Mouse (Mus musculus): ENCODE data around the gene Tekt4.

The Tekt4 gene

GRCm38 (mm10) chr17:25433223-25433616 lies 21.2 kb upstream of the Tekt4 start:
- DNase-seq = no peak

- no peak for DNase-seq
Observed at GRCm38 (mm10) chr17:25433617-25434606, 20.5 kb upstream of the Tekt4 start, which contains the start of gene Cacna1h. Gene Cacna1h (minus strand): TSS chr17:25433783.

- DNase-seq = no peak
Observed at GRCm38 (mm10) chr17:25441417-25441816, 13.0 kb upstream of the Tekt4 start.

DNA sequence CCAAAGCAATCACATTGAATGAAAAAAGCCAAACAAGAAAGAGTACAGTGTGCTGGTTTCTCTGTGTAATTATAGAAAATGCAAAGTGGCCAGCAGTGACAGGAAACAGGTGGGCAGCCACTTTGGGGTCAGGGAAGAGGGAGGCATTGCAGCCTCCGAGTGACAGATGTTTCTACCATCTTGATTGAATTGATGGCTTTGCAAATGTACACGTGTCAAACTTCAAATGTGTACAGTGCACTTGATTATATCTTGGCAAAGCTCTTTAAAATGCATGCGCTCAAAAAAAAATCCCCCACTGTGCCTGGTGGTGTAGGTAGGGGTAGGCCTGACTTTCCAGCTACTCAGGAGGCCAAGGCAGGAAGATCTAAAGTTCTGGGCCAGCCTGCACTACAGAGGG lies 11.5 kb upstream of the Tekt4 start:
- no peak for DNase-seq

GRCm38 (mm10) chr17:25445074-25445473 lies 9.3 kb upstream of the Tekt4 start:
- DNase-seq = no peak

GRCm38 (mm10) chr17:25445841-25446240 lies 8.6 kb upstream of the Tekt4 start:
- no peak for DNase-seq

DNA sequence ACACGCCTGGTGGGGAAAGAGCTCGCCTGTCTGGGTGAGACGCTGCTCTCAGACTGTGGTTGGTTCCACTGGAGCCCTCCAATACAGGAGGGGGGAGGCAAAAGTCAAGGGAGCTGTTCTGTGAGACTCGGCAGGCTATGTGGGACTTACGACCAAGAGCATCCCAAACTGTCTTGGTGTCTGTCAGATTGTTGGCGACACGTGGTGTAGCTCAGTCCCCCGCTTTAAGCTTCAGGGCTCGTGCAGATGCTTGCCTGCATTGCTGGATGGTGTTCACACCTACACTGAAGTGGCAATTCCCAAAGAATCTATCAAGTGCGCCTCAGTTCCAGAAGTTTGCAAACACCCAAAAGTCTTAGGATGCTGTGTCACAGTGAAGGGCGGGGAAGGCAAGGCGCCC lies 6.5 kb upstream of the Tekt4 start:
- no peak for DNase-seq

- DNase-seq = no peak
Observed at GRCm38 (mm10) chr17:25450329-25450728, 4.1 kb upstream of the Tekt4 start.

GRCm38 (mm10) chr17:25452246-25452965 lies 2.0 kb upstream of the Tekt4 start:
- DNase-seq = no peak

GRCm38 (mm10) chr17:25456540-25456939 lies 2.1 kb downstream of the Tekt4 start:
- no peak for DNase-seq

GRCm38 (mm10) chr17:25462236-25462875 lies 7.9 kb downstream of the Tekt4 start:
- DNase-seq = no peak

DNA sequence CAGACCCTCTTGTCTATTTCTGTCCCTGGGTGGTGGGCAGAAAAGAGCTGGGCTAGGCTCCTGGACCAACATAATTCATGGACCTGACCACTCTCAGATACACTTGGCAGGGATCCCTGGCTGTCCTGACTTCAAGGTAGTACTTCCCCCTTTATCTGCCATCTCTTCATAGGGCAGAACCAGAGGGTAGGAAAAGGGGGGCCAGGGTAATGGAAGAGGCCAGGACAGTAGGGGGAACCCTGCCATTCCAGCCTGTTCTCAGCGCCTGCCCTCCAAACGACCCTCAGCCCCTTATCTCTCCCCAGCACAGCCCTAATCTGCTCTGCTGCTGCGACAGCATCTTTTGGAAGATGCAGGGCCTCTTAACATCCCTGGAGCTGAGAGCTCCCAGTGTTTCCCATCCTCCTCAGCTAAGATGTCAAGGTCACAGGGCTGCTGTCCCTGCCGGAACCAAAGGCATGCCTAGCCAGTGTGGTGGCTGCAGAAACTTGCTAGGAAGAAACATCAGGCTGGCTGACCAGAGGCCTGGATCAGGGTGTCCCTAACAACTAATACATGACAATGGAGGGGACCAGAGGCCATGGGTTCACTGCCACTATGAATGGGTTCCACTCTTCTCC lies 9.0 kb downstream of the Tekt4 start:
- DNase-seq = no peak

DNA sequence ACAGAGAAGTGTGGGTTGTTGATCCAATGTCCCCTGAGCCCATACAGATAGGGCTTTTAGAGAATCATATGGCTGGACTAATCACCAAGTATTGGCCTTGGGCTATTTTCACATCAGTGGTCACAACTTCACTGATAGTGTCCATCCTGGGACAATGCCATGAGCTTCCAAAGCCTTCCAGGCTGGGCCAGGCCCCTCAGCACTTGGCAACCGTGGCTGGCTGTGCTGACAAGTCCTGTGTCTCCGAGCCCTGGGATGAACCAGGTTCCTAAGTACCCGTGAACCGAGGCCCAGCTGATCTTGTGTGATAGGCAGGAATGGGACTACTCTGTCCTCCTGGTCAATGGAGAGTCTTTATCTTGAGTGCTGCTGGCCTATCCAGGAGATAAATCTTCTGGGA lies 9.7 kb downstream of the Tekt4 start:
- no peak for DNase-seq

- DNase-seq = no peak
Observed at GRCm38 (mm10) chr17:25466257-25466656, 11.8 kb downstream of the Tekt4 start.

GRCm38 (mm10) chr17:25467781-25468180 lies 13.4 kb downstream of the Tekt4 start:
- DNase-seq = no peak

- DNase-seq = no peak
Observed at GRCm38 (mm10) chr17:25468301-25468700, 13.9 kb downstream of the Tekt4 start.

- DNase-seq = no peak
Observed at GRCm38 (mm10) chr17:25469798-25470197, 15.4 kb downstream of the Tekt4 start.

- no peak for DNase-seq
Observed at GRCm38 (mm10) chr17:25471418-25471817, 17.0 kb downstream of the Tekt4 start.

GRCm38 (mm10) chr17:25472044-25472443 lies 17.6 kb downstream of the Tekt4 start:
- DNase-seq = no peak

- peak; percentile 15 for DNase-seq
Observed at GRCm38 (mm10) chr17:25474330-25475077, 20.1 kb downstream of the Tekt4 start.

- peak; percentile 7 for DNase-seq
Observed at GRCm38 (mm10) chr17:25475946-25476744, 21.7 kb downstream of the Tekt4 start.
